Mouse (Mus musculus): ENCODE measurements around the gene Rab37.

Gene Rab37

GRCm38 (mm10) chr11:115167631-115168249, 76.5 kb downstream of the Rab37 start:
- peak; percentile 48 for DNase-seq (ENCODE audit: low read depth)

- DNase-seq (ENCODE audit: low read depth) = no peak
These were observed 78.2 kb downstream of the Rab37 start for GRCm38 (mm10) chr11:115169430-115169829.

GRCm38 (mm10) chr11:115171125-115171524, 79.9 kb downstream of the Rab37 start:
- DNase-seq (ENCODE audit: low read depth) = peak; percentile 15

GRCm38 (mm10) chr11:115172825-115173287, 81.6 kb downstream of the Rab37 start:
- no peak for DNase-seq (ENCODE audit: low read depth)

GRCm38 (mm10) chr11:115173549-115174339, 82.5 kb downstream of the Rab37 start:
- peak; percentile 73 for DNase-seq (ENCODE audit: low read depth)

GRCm38 (mm10) chr11:115176399-115177190, 85.4 kb downstream of the Rab37 start:
- DNase-seq (ENCODE audit: low read depth) = no peak

- no peak for DNase-seq (ENCODE audit: low read depth)
These were observed 86.4 kb downstream of the Rab37 start for GRCm38 (mm10) chr11:115177559-115178195.

- no peak for DNase-seq (ENCODE audit: low read depth)
These were observed 87.5 kb downstream of the Rab37 start for GRCm38 (mm10) chr11:115178766-115179165.

GRCm38 (mm10) chr11:115179191-115179590, 88.0 kb downstream of the Rab37 start:
- no peak for DNase-seq (ENCODE audit: low read depth)

GRCm38 (mm10) chr11:115179881-115180280, 88.7 kb downstream of the Rab37 start:
- no peak for DNase-seq (ENCODE audit: low read depth)

- peak; percentile 93 for DNase-seq (ENCODE audit: low read depth)
These were observed 90.8 kb downstream of the Rab37 start for GRCm38 (mm10) chr11:115181913-115182638.

- DNase-seq (ENCODE audit: low read depth) = peak; percentile 68
These were observed 93.7 kb downstream of the Rab37 start for GRCm38 (mm10) chr11:115184973-115185372.

GRCm38 (mm10) chr11:115187224-115187639, 96.0 kb downstream of the Rab37 start, which contains the start of gene Tmem104:
Gene Tmem104, plus strand, starts transcription at chr11:115187487.
- peak; percentile 99 for DNase-seq (ENCODE audit: low read depth)

- peak; percentile 73 for DNase-seq (ENCODE audit: low read depth)
These were observed 96.5 kb downstream of the Rab37 start, which contains the start of gene Nat9 for GRCm38 (mm10) chr11:115187693-115188092. Gene Nat9, minus strand, starts transcription at chr11:115187859.

GRCm38 (mm10) chr11:115188539-115189231, 97.5 kb downstream of the Rab37 start:
- no peak for DNase-seq (ENCODE audit: low read depth)

- DNase-seq (ENCODE audit: low read depth) = no peak
These were observed 98.1 kb downstream of the Rab37 start for GRCm38 (mm10) chr11:115189304-115189703.

- no peak for DNase-seq (ENCODE audit: low read depth)
These were observed 100.9 kb downstream of the Rab37 start for GRCm38 (mm10) chr11:115192180-115192579.

- DNase-seq (ENCODE audit: low read depth) = no peak
These were observed 103.5 kb downstream of the Rab37 start for GRCm38 (mm10) chr11:115194693-115195092.

- DNase-seq (ENCODE audit: low read depth) = no peak
These were observed 104.7 kb downstream of the Rab37 start for GRCm38 (mm10) chr11:115195933-115196332.

- no peak for DNase-seq (ENCODE audit: low read depth)
These were observed 106.3 kb downstream of the Rab37 start for GRCm38 (mm10) chr11:115197558-115197957.

Data from naive thymus-derived CD4-positive, alpha-beta T cell, adult 2 months (primary cell).